Mouse (Mus musculus) lung, embryonic 15.5 days (tissue): ENCODE measurements at regions not wholly inside any gene's neighbourhood (a gene's known extent, or its start where the extent isn't known, plus 50 kb on each side); places are given as distances from the start of the nearest gene placed in this dataset.

ENCODE experiments used
- ATAC-seq: fragments of 200-750 bp; cut with Nextera tagmentation; 2 replicates; pipeline ENCODE4 v1.8.0; 2017; ENCODE audit warnings: moderate number of reproducible peaks, borderline replicate concordance; ENCODE audit not compliant: low FRiP score, low TSS enrichment; ENCODE audit errors: extremely low read depth
- H3K27ac ChIP-seq: fragments of 300-500 bp; sonication (generic); 2 replicates; pipeline ENCODE4 v1.5.1; 2015; ENCODE audit warnings: moderate library complexity, mild to moderate bottlenecking, inconsistent platforms
- H3K27me3 ChIP-seq: fragments of 300-500 bp; sonication (generic); 2 replicates; pipeline ENCODE4 v1.6.1; 2015; ENCODE audit warnings: inconsistent platforms
- H3K36me3 ChIP-seq: fragments of 300-500 bp; sonication (generic); 2 replicates; pipeline ENCODE4 v1.6.1; 2015; ENCODE audit warnings: inconsistent platforms
- H3K4me1 ChIP-seq: fragments of 300-500 bp; sonication (generic); 2 replicates; pipeline ENCODE4 v1.6.1; 2015; ENCODE audit warnings: inconsistent platforms
- H3K4me2 ChIP-seq: fragments of 300-500 bp; sonication (generic); 2 replicates; pipeline ENCODE4 v1.6.1; 2015; ENCODE audit warnings: inconsistent platforms, mild to moderate bottlenecking, moderate library complexity
- H3K4me3 ChIP-seq: fragments of 300-500 bp; sonication (generic); 2 replicates; pipeline ENCODE4 v1.5.1; 2015; ENCODE audit warnings: mild to moderate bottlenecking, inconsistent platforms
- H3K9ac ChIP-seq: fragments of 300-500 bp; sonication (generic); 2 replicates; pipeline ENCODE4 v1.6.1; 2015; ENCODE audit warnings: inconsistent platforms
- H3K9me3 ChIP-seq: fragments of 300-500 bp; sonication (generic); 2 replicates; pipeline ENCODE4 v1.6.1; 2016; ENCODE audit warnings: inconsistent platforms
- WGBS: fragments of 180-500 bp; shearing (Covaris S2); methylation state at CpG from one replicate; pipeline ENCODE4 v1.1.7; 2015; 5-methylcytosine and 5-hydroxymethylcytosine counted together

DNA sequence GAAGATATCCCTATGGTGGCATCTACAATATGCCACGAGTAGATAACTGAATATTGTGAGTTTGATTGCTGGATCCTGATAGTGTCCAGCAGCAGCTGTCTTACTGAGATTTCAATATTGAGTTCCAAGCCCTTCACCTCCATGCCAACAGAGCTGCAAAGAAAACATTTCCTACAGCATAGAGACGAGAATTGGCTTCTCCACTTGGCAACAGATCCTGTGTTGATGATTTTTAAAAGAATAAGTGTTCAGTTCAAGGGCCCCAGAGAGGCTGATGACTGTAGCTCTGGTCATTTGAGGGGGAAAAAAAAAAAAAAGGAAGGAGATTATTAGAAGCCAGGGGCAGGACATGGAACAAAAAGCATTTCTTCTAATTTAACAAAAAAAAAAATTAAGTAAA, 284.7 kb downstream of the Efnb2 start:
- no peaks in the 10 kb centered on the region for H3K27me3 ChIP-seq
- no peak overlapping the region for H3K9ac ChIP-seq
- H3K4me1 ChIP-seq: 0 out of 2 replicates have a peak, but pooled peaks cover 4% of the 10 kb centered on the region
- no peak overlapping the region for H3K27ac ChIP-seq
- ATAC-seq: no peak
- no peaks in the 10 kb centered on the region for H3K36me3 ChIP-seq
- no peak overlapping the region for H3K4me2 ChIP-seq
- no peak overlapping the region for H3K4me3 ChIP-seq
- 41% methylated on average over 2 of the region's 2 CpGs for WGBS
- H3K9me3 ChIP-seq: no peaks in the 10 kb centered on the region

DNA sequence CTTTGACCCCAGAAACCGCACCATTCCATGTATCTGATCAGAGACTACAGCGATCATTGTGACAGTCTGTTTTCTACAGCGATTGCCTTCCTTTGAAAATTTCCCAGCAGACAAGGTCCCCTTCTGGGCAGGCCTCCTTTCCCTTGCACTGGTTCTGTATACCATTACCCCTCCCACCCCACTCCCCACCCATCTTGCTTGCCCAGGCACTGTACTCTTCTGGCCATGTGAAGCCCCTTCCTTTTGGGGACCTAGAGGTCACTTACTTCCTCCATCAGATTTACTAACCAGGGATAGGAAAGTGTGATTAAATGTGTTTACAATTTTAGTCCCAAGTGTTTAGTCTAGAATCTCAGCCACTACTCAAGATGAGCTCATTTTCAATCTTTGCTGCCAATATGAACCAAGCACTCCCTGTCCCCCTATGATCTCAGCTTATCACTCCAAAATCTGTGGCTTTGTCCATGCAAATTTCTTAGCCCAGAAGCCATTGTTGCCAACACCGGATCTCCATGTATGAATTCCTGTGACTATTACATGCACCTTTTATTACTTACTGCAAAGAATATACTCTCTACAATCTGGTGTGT, 293.7 kb downstream of the Efnb2 start:
- Histone ChIP-seq H3K36me3 (no peaks in the 10 kb centered on the region), H3K9me3 (no peaks in the 10 kb centered on the region), H3K4me1 (peaks cover 9% of the 10 kb centered on the region; the same call in 1 of the 2 replicates), H3K27ac (0 out of 2 replicates have a peak overlapping the region, but pooled peaks have one; percentile 0), H3K4me2 (no peak overlapping the region), H3K9ac (no peak overlapping the region), H3K4me3 (no peak overlapping the region), H3K27me3 (no peaks in the 10 kb centered on the region)
- WGBS: 49% methylated on average over 4 of the region's 4 CpGs
- peak; percentile 74 for ATAC-seq

DNA sequence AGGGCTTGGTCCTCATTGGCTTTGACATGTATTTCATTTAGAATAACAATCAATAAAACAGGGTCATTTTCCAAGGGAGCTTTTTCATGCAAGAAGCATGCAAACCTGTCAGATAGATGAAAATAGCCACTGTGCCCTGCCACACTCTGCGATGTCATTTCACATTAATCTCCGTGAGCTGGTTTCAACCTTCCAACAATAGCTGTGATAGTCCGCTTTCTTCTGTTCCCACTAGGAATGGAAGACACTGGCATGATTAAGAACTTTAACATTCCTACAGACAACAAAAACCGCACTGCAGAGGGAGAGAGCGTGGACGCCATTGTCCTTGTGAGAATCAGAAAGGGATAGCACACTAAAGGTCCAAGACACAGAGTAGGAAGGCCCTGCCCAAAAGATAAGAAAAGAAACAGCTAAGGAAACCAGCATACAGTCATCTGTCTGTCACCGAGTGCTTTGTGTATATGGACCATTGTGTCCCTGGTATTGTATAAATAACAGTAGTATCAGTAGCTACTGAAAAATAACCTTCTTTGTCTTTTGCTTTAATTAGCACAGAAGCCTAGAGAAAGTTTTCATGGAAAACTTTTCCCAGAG, 299.0 kb downstream of the Efnb2 start:
- no peaks in the 10 kb centered on the region for H3K36me3 ChIP-seq
- no peak overlapping the region for H3K4me2 ChIP-seq
- H3K9me3 ChIP-seq: no peaks in the 10 kb centered on the region
- H3K9ac ChIP-seq: no peak overlapping the region
- ATAC-seq: no peak
- WGBS: 70% methylated on average over 7 of the region's 7 CpGs
- no peak overlapping the region for H3K27ac ChIP-seq
- H3K4me3 ChIP-seq: no peak overlapping the region
- H3K4me1 ChIP-seq: no peaks in the 10 kb centered on the region
- no peaks in the 10 kb centered on the region for H3K27me3 ChIP-seq

DNA sequence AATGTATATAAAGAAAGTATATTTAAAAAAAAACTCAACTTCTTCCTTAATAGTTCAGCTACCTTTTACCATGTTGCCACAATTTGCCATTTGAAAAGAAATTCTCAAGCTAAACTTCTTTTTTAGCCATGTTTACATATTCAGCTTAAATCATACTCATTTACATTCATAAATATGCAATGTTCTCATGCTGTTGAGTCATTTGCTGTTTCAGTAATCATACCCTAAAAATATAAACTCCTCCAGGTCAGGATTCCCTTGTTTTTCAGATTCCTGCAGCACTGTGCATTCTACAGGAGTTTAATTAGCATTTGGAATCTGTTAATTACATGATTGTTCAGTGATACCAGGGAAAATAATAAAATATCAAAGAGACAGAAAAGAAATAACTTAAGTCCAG, 300.5 kb downstream of the Efnb2 start:
- H3K27ac ChIP-seq: no peak overlapping the region
- ATAC-seq: no peak
- no peaks in the 10 kb centered on the region for H3K27me3 ChIP-seq
- no peaks in the 10 kb centered on the region for H3K9me3 ChIP-seq
- H3K4me3 ChIP-seq: no peak overlapping the region
- H3K36me3 ChIP-seq: no peaks in the 10 kb centered on the region
- H3K4me1 ChIP-seq: no peaks in the 10 kb centered on the region
- H3K4me2 ChIP-seq: no peak overlapping the region
- no peak overlapping the region for H3K9ac ChIP-seq

DNA sequence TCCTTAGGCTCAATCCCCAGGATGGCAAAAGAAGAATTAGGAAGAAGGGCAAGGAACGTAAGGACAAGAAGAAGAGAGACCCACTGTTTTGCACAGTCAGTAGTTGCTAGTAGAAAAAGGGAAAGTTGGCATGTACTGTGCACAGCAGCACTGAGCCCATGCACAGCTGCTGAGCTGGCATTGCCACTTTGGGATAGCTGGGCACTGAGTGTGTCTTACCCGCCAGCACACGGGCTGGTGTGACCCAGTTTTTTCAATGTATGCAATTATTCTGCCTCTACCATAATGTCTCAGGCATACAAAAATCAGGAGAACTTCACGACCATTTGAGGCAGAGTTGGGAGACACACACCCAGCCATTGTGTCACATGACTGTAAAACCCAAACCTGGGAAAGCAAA, 306.1 kb downstream of the Efnb2 start:
- H3K4me3 ChIP-seq: no peak overlapping the region
- no peaks in the 10 kb centered on the region for H3K4me1 ChIP-seq
- no peak overlapping the region for H3K27ac ChIP-seq
- no peaks in the 10 kb centered on the region for H3K27me3 ChIP-seq
- no peak for ATAC-seq
- no peaks in the 10 kb centered on the region for H3K36me3 ChIP-seq
- H3K4me2 ChIP-seq: no peak overlapping the region
- no peak overlapping the region for H3K9ac ChIP-seq
- 85% methylated on average over 4 of the region's 4 CpGs for WGBS
- H3K9me3 ChIP-seq: no peaks in the 10 kb centered on the region

DNA sequence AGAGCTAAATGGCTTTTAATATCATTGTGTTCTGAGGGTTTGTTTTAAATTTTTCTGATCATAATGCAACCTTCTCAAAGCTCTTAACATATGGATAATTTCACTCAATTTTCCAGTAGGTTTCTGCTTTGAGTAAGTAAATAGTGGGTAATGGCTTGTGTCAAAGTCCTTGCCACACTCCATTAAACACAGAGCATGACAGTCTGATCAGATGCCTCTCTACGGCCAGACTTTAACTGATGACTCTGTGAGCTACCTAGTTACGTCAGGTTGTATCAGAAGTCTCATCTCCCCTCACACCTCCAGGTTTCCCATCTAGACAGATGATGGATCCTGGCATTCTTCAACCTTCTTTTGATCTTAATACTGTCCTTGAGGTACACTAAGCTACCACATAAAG, 316.4 kb downstream of the Efnb2 start:
- Histone ChIP-seq H3K9me3 (no peaks in the 10 kb centered on the region), H3K4me3 (no peak overlapping the region), H3K9ac (no peak overlapping the region), H3K27ac (no peak overlapping the region), H3K27me3 (no peaks in the 10 kb centered on the region), H3K36me3 (no peaks in the 10 kb centered on the region), H3K4me2 (no peak overlapping the region), H3K4me1 (no peaks in the 10 kb centered on the region)
- ATAC-seq: no peak
- WGBS: 60% methylated on average over 2 of the region's 2 CpGs

DNA sequence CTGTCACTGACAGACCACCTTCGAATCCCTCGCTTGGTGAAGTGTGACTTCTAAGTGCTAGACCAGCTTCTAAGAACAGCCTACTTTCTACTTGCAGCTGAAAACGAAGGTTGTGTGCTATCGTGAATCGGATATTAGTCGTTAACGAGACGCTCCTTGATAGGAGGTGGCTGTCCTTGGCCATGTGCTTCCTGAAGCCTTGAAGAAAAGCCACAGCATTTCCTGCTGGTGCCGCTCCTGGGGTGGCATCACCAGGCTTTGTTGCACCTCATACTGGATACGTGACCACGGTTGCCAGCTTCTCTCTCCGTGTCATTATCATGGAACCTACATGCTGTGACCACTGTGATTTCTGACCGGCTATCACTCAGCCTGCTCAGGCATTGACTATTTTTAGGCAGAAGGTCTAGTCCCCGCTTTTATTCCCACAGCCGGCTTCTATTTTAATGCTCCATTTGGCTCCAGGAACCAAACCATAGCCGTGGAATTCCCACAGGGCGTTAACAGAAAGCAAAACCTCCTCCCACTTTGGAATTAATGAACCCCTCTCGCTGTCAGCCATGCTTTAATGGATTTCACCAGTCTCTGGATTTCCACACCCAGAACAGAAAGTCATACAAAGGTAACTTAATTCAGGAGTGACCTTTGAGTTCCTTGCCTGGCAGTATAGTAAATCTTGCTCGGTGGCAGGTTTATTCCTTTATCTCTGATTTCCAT, 325.6 kb downstream of the Efnb2 start:
- WGBS: 83% methylated on average over 19 of the region's 19 CpGs
- Histone ChIP-seq H3K4me1 (peaks cover 8% of the 10 kb centered on the region), H3K9ac (no peak overlapping the region), H3K4me2 (no peak overlapping the region), H3K27ac (no peak overlapping the region), H3K27me3 (no peaks in the 10 kb centered on the region), H3K9me3 (no peaks in the 10 kb centered on the region), H3K36me3 (no peaks in the 10 kb centered on the region), H3K4me3 (no peak overlapping the region)
- no peak for ATAC-seq

DNA sequence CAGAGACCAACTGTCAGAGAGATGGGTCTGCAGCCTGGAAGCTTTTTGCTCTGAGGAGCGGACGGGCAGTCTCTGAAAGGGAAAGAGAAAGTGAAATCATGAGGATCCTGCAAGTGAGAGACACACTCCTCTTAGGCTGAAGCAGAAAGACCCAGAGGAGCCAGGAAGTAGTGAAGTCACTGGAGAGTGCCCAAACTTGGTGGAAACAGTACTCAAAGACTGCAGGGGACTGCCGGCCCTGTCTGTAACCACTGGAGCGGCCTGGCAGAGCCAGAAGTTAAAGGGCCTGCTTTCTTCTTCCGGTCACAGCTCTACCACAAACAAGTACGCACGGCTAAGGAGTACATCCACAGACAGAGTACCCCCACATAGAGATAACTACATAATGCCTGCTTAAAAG, 326.5 kb downstream of the Efnb2 start:
- H3K27ac ChIP-seq: no peak overlapping the region
- no peak for ATAC-seq

DNA sequence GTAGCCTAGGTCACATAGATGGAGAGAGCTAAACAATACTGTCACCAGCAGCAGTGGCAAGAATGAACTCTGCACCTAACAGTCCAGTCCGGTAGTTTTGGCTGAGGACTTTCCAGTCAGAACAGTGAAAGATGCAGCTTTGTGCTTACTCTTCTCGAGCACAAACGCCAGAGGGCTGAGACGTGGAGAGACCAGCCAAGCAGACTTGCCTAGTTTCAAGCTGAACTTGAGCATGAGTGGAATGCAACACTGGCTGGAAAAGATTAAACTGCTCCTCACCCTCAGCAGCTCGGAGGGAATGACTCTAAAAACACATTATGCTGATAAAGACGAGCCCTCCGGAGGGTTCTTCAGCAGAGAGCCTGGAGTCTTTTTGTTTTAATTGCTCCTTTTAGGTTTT, 329.8 kb downstream of the Efnb2 start:
- no peak overlapping the region for H3K9ac ChIP-seq
- H3K9me3 ChIP-seq: no peaks in the 10 kb centered on the region
- H3K36me3 ChIP-seq: no peaks in the 10 kb centered on the region
- H3K4me3 ChIP-seq: no peak overlapping the region
- H3K4me2 ChIP-seq: no peak overlapping the region
- ATAC-seq: peak; percentile 37; the same call in 1 of the 2 replicates
- H3K27ac ChIP-seq: peak overlapping the region; percentile 10; the same call in 1 of the 2 replicates
- H3K4me1 ChIP-seq: peaks cover 30% of the 10 kb centered on the region
- 14% methylated on average over 7 of the region's 7 CpGs for WGBS
- H3K27me3 ChIP-seq: no peaks in the 10 kb centered on the region

More for the DNA sequence above, 326.5 kb downstream of the Efnb2 start:
- no peak overlapping the region for H3K4me3 ChIP-seq
- H3K27me3 ChIP-seq: no peaks in the 10 kb centered on the region
- peaks cover 8% of the 10 kb centered on the region for H3K4me1 ChIP-seq
- no peaks in the 10 kb centered on the region for H3K36me3 ChIP-seq
- H3K9ac ChIP-seq: no peak overlapping the region
- no peak overlapping the region for H3K4me2 ChIP-seq
- 72% methylated on average over 7 of the region's 7 CpGs for WGBS
- H3K9me3 ChIP-seq: no peaks in the 10 kb centered on the region

DNA sequence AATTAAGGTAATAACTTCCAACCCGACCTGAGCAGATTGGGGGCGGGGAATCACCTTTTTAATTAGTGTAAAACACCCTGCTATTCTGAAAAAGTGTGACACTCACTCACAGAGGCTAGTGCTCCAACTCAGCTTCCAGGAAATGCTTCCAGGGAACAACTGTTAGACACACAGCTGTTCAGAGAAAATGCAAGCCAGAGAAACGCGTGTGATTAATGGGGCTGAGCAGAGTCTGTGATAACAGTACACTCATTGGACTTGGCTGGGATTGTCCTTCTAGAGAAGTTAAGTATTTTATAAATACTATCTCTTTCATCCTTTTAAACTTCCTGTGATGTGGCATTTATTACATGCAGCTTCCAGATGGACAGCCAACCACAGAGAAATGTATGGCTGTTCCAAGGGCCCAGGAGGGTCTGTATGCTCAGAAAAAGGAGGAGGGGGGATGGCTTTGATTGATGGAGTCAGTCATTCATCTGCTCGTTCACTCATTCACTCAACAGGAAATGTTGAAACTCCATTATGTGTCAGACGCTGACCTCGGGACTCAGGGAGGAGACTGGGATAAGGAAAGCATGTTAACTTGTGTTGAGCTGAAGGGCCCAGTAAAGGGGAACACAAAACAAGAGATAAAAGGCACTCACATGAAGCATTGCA, 332.9 kb downstream of the Efnb2 start:
- Histone ChIP-seq H3K27me3 (no peaks in the 10 kb centered on the region), H3K36me3 (no peaks in the 10 kb centered on the region), H3K9me3 (no peaks in the 10 kb centered on the region), H3K27ac (no peak overlapping the region), H3K4me3 (no peak overlapping the region), H3K4me2 (no peak overlapping the region), H3K4me1 (peaks cover 51% of the 10 kb centered on the region), H3K9ac (no peak overlapping the region)
- peak; percentile 79; the same call in 1 of the 2 replicates for ATAC-seq
- WGBS: 28% methylated on average over 7 of the region's 7 CpGs

DNA sequence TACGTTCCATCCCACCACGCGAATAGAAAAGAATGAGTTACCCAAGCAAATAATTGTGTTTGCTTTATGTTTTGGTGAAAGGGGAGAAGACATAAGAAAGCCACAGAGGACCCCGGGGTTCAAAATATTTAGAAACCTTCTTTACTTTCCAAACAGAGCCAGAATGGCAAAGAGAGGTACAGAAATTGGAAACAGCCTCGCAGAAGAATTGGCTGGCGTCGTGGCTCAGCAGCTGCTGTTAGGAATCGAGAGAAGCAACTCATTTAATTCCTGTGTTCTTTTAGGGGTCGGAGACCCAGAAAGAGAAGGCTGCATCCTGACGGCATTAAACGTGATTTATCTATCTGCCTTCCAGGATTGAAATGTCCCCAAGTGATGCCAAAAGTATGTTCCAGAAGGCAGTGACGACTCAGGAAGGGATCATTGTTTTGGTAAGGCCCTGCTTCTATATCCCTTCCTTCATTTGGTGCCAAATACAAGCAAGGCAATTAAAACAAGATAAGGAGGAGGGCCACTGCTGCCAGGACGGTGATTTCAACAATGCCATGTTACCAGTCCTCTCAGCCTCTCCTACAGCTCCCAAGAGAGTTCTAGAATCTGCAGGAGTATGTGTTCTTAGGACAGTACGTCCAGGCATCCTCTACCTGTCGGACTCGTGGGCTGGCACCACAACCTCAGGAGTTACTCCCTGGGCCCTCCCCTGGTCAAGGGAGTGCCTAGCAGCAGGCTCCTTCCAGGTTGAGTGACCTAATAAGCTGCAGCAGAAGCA, 334.8 kb downstream of the Efnb2 start:
- Histone ChIP-seq H3K27me3 (no peaks in the 10 kb centered on the region), H3K27ac (no peak overlapping the region), H3K9me3 (no peaks in the 10 kb centered on the region), H3K36me3 (no peaks in the 10 kb centered on the region), H3K4me3 (no peak overlapping the region), H3K9ac (no peak overlapping the region), H3K4me2 (no peak overlapping the region), H3K4me1 (peaks cover 50% of the 10 kb centered on the region)
- WGBS: 47% methylated on average over 16 of the region's 16 CpGs
- ATAC-seq: no peak
